Mouse (Mus musculus) left cerebral cortex, adult 18-20 months (tissue): ENCODE results near the gene Rasgrp1. TPM values are rescaled to one million over a fixed set of nuclear protein-coding genes. Genes with fewer than 3 reads are reported as not detected.

Source experiments
- DNase-seq, 2 experiments: peaks; one replicate each; pipeline ENCODE4 v3.0.0; 2021 to 2022; ENCODE audit warnings: low spot score in 2 of 2, mixed read lengths in 1 of 2
- total RNA-seq, 2 experiments: library from RNA; stranded (reverse); gene quantifications; 2 replicates each; pipeline ENCODE4 v1.2.3; 2021

The Rasgrp1 gene
- total RNA-seq, 2 experiments from 2014 or later, result 330 TPM

GRCm38 (mm10) chr2:117335552-117336188 is 7.1 kb downstream of the Rasgrp1 start:
- DNase-seq, result no peak

- no peak for DNase-seq
Observed at GRCm38 (mm10) chr2:117331634-117332033, 11.2 kb downstream of the Rasgrp1 start.

- no peak for DNase-seq
Observed at GRCm38 (mm10) chr2:117328521-117329285, 14.1 kb downstream of the Rasgrp1 start.

GRCm38 (mm10) chr2:117322399-117322798 is 20.4 kb downstream of the Rasgrp1 start:
- DNase-seq, result no peak

- no peak for DNase-seq
Observed at GRCm38 (mm10) chr2:117321231-117321630, 21.6 kb downstream of the Rasgrp1 start.

- DNase-seq, result no peak
Observed at GRCm38 (mm10) chr2:117318991-117319390, 23.8 kb downstream of the Rasgrp1 start.

- no peak for DNase-seq
Observed at GRCm38 (mm10) chr2:117313586-117314235, 29.1 kb downstream of the Rasgrp1 start.

- no peak for DNase-seq
Observed at GRCm38 (mm10) chr2:117312441-117312895, 30.3 kb downstream of the Rasgrp1 start.

- DNase-seq, result no peak
Observed at GRCm38 (mm10) chr2:117312030-117312429, 30.8 kb downstream of the Rasgrp1 start.

- no peak for DNase-seq
Observed at GRCm38 (mm10) chr2:117311349-117311748, 31.5 kb downstream of the Rasgrp1 start.

- no peak for DNase-seq
Observed at GRCm38 (mm10) chr2:117309046-117309445, 33.8 kb downstream of the Rasgrp1 start.

GRCm38 (mm10) chr2:117307959-117308358 is 34.8 kb downstream of the Rasgrp1 start:
- no peak for DNase-seq

- no peak for DNase-seq
Observed at GRCm38 (mm10) chr2:117304941-117305340, 37.9 kb downstream of the Rasgrp1 start.

GRCm38 (mm10) chr2:117303391-117304350 is 39.1 kb downstream of the Rasgrp1 start:
- DNase-seq, result peak in 1 of 2 experiments; percentile 32

- no peak for DNase-seq
Observed at GRCm38 (mm10) chr2:117299596-117300448, 43.0 kb downstream of the Rasgrp1 start.

GRCm38 (mm10) chr2:117288291-117288690 is 54.5 kb downstream of the Rasgrp1 start:
- DNase-seq, result no peak

GRCm38 (mm10) chr2:117263786-117264408 is 78.9 kb downstream of the Rasgrp1 start:
- DNase-seq, result peak; percentile 76 to 79

GRCm38 (mm10) chr2:117262184-117262583 is 80.6 kb downstream of the Rasgrp1 start:
- no peak for DNase-seq

GRCm38 (mm10) chr2:117257617-117258016 is 85.2 kb downstream of the Rasgrp1 start:
- DNase-seq, result no peak
